Mouse (Mus musculus) liver, adult 2 months (tissue): ENCODE data around the gene Frem1. TPM values are rescaled to one million over a fixed set of nuclear protein-coding genes. Genes with fewer than 3 reads are reported as not detected.
A peak's percentile ranks its signal among the peaks of the same experiment; 100 is the strongest.

Source experiments
- DNase-seq: peaks from one replicate; pipeline ENCODE4 v3.0.0-alpha.2; 2011; ENCODE audit warnings: low read depth, low spot score; ENCODE audit errors: extremely low read depth
- H3K27ac ChIP-seq: fragments of 200-500 bp; replicated peaks from 2 replicates; pipeline ENCODE4 v1.5.1; 2012; ENCODE audit warnings: low read depth, mild to moderate bottlenecking, control low read depth, inconsistent platforms, low read length; ENCODE audit not compliant: insufficient read depth
- H3K27me3 ChIP-seq: fragments of 200-500 bp; 2 replicates; pipeline ENCODE4 v1.6.1; 2012; ENCODE audit warnings: mild to moderate bottlenecking, moderate library complexity, low read length, inconsistent platforms; ENCODE audit not compliant: control insufficient read depth, insufficient read depth
- H3K36me3 ChIP-seq: fragments of 200-500 bp; 2 replicates; pipeline ENCODE4 v1.6.1; 2012; ENCODE audit warnings: low read length, inconsistent platforms; ENCODE audit not compliant: control insufficient read depth, insufficient read depth
- H3K4me1 ChIP-seq: fragments of 200-500 bp; 2 replicates; pipeline ENCODE4 v1.6.1; 2011; ENCODE audit warnings: low read length; ENCODE audit not compliant: control insufficient read depth, insufficient read depth
- H3K4me3 ChIP-seq: fragments of 200-500 bp; 2 replicates; pipeline ENCODE4 v1.5.1; 2011; ENCODE audit warnings: low read depth, mild to moderate bottlenecking, control low read depth, low read length, moderate library complexity; ENCODE audit not compliant: insufficient read depth
- H3K79me2 ChIP-seq: fragments of 200-500 bp; 2 replicates; pipeline ENCODE4 v1.6.1; 2012; ENCODE audit warnings: inconsistent platforms, mild to moderate bottlenecking, low read length, moderate library complexity; ENCODE audit not compliant: control insufficient read depth, insufficient read depth
- H3K9ac ChIP-seq: fragments of 200-500 bp; 2 replicates; pipeline ENCODE4 v1.6.1; 2012; ENCODE audit warnings: low read depth, mild to moderate bottlenecking, control low read depth, inconsistent platforms, low read length
- CTCF ChIP-seq: fragments of 200-500 bp; IDR thresholded peaks from 2 replicates; pipeline ENCODE4 v1.5.1; 2011; ENCODE audit warnings: low read depth, low read length, control low read depth
- POLR2A ChIP-seq: fragments of 200-500 bp; IDR thresholded peaks from 2 replicates; pipeline ENCODE4 v1.6.1; 2011; ENCODE audit warnings: low read length, control low read depth; ENCODE audit not compliant: insufficient read depth; ENCODE audit errors: extremely low read depth
- WGBS: fragments of 180-500 bp; shearing (Covaris S2); methylation state at CpG from one replicate; pipeline ENCODE4 v1.1.7; 2018; 5-methylcytosine and 5-hydroxymethylcytosine counted together
- polyA plus RNA-seq: library from polyadenylated mRNA; depleted of rRNA; stranded (reverse); fragments of >200 nt; gene quantifications from 2 replicates; pipeline ENCODE4 v1.2.3, GENCODE M21; 2012; rRNA removed
- total RNA-seq: library from RNA; depleted of rRNA; stranded (reverse); fragments of >200 nt; gene quantifications from 2 replicates; pipeline ENCODE4 v1.2.3, GENCODE M21; 2014; rRNA removed

The Frem1 gene
- total RNA-seq, result 0.60 and 0.65 TPM in 2 replicates
- 0.21 and 0.31 TPM in 2 replicates for polyA plus RNA-seq

- Histone ChIP-seq H3K4me3 (no peak within 1 kb of the TSS), H3K9ac (no peak within 1 kb of the TSS), H3K36me3 (no peaks in the 10 kb centered on the region), H3K4me1 (no peaks in the 10 kb centered on the region), H3K79me2 (no peaks in the 10 kb centered on the region), H3K27me3 (0 out of 2 replicates have a peak, but pooled peaks cover 6% of the 10 kb centered on the region), H3K27ac (no peak within 1 kb of the TSS)
- WGBS, result 4% methylated on average over 23 of the region's 24 CpGs
- no peak for DNase-seq
- TF ChIP-seq CTCF (no peak), POLR2A (no peak)
Observed at GRCm38 (mm10) chr4:83051634-83052577, at the start of gene Frem1. Frem1 (minus strand) TSS chr4:83052339.

- peak; percentile 7 for DNase-seq
- Histone ChIP-seq H3K4me1 (no peaks in the 10 kb centered on the region), H3K79me2 (no peaks in the 10 kb centered on the region), H3K36me3 (no peaks in the 10 kb centered on the region), H3K9ac (no peak overlapping the region), H3K27me3 (no peaks in the 10 kb centered on the region), H3K4me3 (no peak overlapping the region), H3K27ac (no peak overlapping the region)
- no peak for TF ChIP-seq CTCF
- TF ChIP-seq POLR2A, result no peak
- 56% methylated on average over 7 of the region's 7 CpGs for WGBS
Observed at GRCm38 (mm10) chr4:83099025-83099424, 46.9 kb upstream of the Frem1 start.

GRCm38 (mm10) chr4:83093941-83094340 is 41.8 kb upstream of the Frem1 start:
- DNase-seq, result no peak
- no peak for TF ChIP-seq POLR2A
- no peak for TF ChIP-seq CTCF
- 86% methylated on average over 2 of the region's 2 CpGs for WGBS
- no peaks in the 10 kb centered on the region for H3K79me2 ChIP-seq
- H3K4me3 ChIP-seq, result no peak overlapping the region
- no peak overlapping the region for H3K9ac ChIP-seq
- H3K27me3 ChIP-seq, result no peaks in the 10 kb centered on the region
- H3K27ac ChIP-seq, result no peak overlapping the region
- no peaks in the 10 kb centered on the region for H3K4me1 ChIP-seq
- H3K36me3 ChIP-seq, result no peaks in the 10 kb centered on the region

GRCm38 (mm10) chr4:83090691-83091448 is 38.7 kb upstream of the Frem1 start:
- Histone ChIP-seq H3K27me3 (no peaks in the 10 kb centered on the region), H3K36me3 (no peaks in the 10 kb centered on the region), H3K4me1 (no peaks in the 10 kb centered on the region), H3K79me2 (no peaks in the 10 kb centered on the region), H3K4me3 (no peak overlapping the region), H3K9ac (no peak overlapping the region), H3K27ac (no peak overlapping the region)
- DNase-seq, result peak; percentile 12
- TF ChIP-seq CTCF (no peak), POLR2A (no peak)
- 61% methylated on average over 6 of the region's 6 CpGs for WGBS

- no peaks in the 10 kb centered on the region for H3K79me2 ChIP-seq
- H3K27ac ChIP-seq, result no peak overlapping the region
- no peak for DNase-seq
- no peaks in the 10 kb centered on the region for H3K4me1 ChIP-seq
- H3K9ac ChIP-seq, result no peak overlapping the region
- no peaks in the 10 kb centered on the region for H3K36me3 ChIP-seq
- WGBS, result 58% methylated on average over 13 of the region's 13 CpGs
- TF ChIP-seq CTCF (no peak), POLR2A (no peak)
- H3K27me3 ChIP-seq, result no peaks in the 10 kb centered on the region
- H3K4me3 ChIP-seq, result no peak overlapping the region
Observed at GRCm38 (mm10) chr4:83080364-83081174, 28.4 kb upstream of the Frem1 start.
